Mouse (Mus musculus) layer of hippocampus, postnatal 25 days (tissue): ENCODE measurements around the gene Dnajc13. TPM values are rescaled to one million over a fixed set of nuclear protein-coding genes. Genes with fewer than 3 reads are reported as not detected.

Experiments used
- DNase-seq, 2 experiments: peaks; one replicate each; pipeline ENCODE4 v3.0.0; 2022; ENCODE audit warnings: mixed read lengths in 2 of 2, low spot score in 1 of 2; ENCODE audit errors: extremely low spot score in 1 of 2
- total RNA-seq, 2 experiments: library from RNA; stranded (reverse); gene quantifications; 2 replicates each; pipeline ENCODE4 v1.2.3; 2021

Dnajc13 gene
- total RNA-seq, 2 experiments from 2014 or later: 55.5 to 69.7 TPM

DNA sequence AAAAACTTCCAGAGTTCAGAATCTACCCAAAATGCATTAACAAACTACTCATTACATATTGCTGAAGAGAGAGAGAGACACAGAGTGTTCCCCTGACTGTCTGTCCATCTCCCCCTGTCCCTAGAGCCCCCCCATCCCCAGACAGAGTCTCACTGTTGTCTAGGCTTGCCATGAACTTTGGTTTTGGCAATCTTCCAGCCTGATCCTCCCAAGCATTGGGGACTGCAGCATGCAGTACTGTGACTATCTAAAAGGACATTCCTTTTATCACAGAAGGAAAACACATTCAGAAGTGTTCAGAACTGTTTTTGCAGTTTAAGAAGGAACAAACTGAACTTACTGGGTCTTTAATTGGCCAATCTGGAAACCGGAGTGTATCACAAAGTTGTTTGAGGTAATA lies 74.0 kb downstream of the Dnajc13 start:
- no peak for DNase-seq

DNA sequence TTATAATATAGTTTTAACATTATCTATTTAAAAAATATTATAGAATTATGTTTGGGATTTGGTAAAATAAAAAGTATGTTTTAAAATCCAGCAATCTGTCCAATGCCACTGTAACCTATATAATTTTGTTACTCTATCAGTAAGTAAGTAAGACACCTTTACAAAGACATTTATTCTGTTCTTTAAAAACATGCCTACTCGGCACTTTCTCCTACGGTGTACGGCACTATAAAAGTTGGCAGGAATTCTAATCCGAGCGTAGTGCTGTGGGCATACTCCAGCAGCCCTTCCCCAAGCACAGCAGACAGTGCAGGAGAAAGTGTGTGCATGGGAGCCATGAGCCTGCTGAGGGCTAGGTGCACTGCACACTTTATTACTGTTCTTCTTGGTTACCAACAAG lies 75.7 kb downstream of the Dnajc13 start:
- DNase-seq: no peak

DNA sequence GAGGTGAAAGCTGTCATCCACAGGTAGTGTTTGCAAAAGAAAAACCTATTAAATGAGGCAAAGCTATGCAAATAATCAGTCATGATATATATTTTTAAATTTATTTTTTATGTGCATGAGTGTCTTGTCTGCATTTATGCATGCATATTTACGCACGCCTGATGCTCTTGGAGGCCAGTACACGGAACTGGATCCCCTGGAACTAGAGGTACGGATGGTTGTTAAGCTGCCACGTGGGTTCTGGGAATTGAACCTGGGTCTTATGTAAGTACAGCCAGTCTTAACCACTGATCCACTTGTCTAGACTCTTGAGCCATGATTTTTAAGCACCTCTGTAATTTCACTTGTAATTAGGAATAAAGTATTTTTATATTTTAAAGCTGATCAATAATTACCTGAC lies 79.5 kb downstream of the Dnajc13 start:
- DNase-seq: no peak

DNA sequence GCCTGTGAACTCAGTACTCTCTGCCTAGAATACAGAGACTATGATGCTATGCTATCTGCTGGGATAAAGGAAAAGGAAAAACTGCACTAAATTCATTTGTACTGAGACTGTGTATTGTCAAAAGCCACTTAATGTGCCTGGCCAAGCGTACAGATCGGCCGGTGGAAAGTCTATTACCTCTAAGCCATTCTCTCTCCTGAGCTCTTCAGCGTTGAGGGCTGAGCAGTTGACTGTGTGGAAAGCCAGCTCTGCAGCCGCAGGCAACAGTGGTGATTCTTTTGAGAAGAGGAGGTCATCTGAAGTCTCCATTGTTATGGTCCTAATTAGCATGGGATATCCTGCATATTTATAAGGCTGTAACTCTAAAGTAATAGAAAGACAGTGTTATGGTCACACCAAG lies 80.4 kb downstream of the Dnajc13 start:
- no peak for DNase-seq

DNA sequence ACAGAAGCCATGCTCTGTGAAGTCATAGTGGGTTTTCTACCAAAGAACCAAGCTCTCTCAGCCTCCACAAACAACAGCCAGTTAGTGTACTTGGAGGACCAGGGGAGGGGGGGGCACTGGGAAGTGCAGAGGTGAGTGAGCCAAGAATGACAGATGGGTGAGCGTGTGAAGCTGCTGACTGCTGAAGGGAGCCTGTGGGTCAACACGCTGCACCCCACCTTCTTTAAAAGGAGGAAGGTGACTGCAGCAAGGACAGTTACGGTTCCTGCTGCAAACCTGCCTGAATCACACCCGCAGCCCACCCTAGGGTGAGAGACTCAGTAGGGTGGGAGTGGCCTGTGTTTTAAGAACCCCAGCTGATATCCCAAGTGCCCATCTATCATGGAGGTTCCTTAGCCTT lies 81.1 kb downstream of the Dnajc13 start:
- DNase-seq: no peak

DNA sequence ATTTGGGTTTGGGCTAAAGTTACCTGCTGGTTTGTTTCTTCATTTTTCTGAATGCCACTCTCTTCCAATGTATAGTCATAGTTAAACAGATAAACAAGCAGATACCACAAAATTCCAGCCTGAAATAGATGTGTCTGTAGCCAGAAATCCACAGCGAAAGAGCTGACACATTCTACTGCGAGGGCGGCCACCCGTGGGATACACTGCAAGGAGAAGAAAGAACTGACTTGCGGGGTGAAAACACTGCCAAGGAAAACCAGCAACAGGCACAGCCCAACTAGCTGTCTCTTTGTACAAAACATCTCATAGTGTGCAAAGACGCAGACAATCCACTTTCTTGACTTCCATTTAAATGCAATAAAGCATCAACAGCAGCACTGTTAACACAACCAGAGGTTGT lies 82.7 kb downstream of the Dnajc13 start:
- no peak for DNase-seq

DNA sequence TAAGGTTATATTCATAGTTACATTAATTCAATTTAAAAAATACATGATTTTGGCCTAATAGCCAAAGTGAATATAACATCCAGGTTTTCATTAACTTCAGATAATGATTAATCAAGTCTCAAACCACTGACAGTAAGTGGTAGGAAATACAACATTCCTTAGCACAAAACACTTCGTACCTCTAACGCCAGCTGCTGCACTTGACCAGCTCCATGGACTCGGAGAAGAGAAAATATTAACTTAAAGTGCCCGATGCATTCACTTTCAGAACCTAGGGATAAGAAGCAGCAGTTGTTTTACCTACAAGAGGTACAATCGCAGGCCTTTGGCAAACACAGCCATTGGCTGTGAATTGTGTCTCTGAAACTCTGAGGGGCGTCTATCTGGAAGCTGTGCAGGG lies 90.4 kb downstream of the Dnajc13 start:
- DNase-seq: no peak

DNA sequence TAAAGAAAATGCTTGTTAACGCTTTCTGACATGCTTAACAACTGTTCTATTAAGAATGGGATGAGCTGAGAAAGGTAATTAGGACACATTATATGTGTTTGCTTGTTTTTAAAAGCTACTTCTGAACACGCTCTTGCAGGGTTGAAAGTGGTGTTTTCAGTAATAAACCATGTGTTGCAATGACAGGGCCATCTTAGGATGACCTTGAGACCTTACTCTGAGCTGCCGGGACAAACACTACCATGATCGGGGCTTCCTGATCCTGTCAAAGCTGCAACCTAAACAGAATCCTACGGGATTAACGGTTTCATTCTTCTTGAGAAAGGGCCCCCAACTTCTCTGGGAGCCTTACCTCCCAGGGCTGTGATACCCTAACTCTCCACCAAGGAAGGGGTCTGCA lies 91.1 kb downstream of the Dnajc13 start:
- no peak for DNase-seq

DNA sequence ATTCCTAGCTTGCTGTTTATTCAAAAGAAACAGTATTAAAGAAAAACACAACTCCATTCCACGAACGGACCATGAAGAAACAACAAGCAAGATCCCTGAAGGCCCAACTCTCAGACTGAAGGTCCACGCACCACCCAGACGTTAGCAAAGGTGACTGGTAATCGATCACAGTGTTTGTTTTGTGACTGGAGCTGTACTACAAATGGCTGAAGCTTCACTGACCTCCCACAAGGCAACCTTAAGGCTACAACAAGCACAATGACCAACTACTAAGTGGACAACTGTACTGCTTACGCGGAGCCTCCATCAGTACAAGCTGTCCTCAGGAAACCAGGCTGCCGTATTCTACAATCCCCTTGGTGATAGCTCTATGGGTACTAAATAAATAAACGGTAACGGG lies 92.7 kb downstream of the Dnajc13 start:
- DNase-seq: no peak

DNA sequence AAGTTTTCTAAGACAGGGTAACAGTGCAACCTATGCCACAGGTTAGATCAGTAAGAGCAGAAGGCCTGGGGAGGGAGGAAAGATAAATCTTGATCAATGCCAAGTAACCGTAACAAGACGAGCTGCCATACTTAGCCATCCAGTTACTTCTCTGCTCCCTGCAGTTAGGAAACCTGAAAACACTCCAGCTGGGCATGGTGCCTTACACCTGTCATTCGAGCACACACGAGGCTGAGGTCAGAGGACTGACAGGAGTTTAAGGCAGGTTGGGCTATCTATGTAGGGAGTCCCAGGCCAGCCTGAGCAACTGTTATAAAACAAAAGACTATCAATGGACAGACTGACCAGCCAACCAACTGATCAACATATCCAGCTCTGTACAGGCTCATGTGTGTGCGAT lies 96.8 kb downstream of the Dnajc13 start:
- no peak for DNase-seq

DNA sequence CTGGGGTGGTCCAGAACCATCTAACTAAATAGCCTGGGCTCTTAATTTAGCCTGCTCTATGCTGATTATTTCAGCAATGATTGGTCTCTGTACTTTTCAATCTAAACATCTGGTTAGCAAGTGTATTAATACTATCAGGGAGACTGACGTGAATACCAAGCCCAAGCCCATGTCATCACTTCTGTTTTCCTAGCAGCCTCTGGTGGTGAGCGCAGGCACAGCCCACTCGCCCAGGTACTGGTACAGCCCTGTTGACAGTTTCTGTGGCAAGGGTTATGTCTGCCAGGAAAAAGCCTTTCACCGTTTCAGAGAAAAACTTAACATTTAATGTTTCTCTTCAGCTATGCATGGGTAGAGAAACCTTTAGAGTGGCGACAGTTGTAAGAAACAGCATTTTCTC lies 98.5 kb downstream of the Dnajc13 start:
- DNase-seq: no peak

DNA sequence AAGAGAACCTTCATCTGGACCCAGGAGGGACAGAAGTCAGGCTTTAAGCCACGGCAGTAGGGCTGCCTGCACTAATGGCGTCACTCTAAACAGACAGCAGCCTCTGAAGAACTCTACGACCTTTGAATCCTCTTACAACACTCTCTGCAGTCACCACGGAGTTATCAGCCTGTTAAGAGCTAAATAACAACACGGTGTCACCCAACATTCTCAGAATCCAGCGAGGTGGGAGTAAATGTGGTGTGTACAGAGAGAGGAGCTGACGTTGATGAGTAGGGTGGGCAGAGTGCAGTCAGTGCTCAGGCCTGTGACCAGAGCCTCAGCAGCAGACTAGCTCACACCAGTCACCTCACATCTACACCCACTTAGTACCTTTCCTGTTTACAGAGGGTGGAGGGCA lies 101.6 kb downstream of the Dnajc13 start:
- DNase-seq: no peak

DNA sequence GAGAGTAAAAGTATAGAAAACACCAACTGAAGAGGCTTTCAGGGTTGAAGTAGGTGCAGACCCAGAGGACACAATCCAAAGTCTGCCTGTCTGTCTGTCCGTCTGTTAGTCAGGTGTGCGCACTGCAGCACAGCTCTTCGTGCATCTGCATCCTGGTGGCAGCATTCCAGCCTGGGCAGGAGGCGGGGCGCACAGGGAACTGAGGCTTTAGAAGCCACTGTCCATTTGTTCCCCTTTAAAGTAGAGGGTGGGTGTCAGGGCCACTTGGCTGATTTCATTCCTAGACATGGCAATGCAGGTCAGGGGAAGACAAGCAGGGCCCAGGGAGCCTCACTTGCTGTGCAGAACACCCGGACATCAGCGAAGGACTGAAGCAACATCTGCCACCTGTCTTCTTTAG lies 105.4 kb downstream of the Dnajc13 start:
- no peak for DNase-seq

DNA sequence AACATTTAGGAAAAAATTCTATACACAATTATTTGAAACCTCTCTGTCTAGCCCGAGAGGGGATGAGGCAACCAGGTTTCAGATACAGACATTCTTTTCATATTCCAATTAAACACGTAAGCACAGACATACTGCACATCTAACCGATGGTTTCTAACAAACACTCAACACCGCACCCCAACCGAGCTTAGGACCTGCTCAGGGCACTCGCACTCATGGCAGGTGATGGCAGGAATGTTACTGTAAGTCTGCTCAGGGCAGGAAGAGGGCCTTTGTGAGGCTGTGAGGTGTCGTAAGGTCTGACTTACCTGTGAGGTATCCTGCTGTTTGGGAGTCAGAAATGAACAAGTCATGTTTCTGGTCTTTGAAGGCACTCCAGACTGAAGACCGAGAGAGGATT lies 106.2 kb downstream of the Dnajc13 start:
- no peak for DNase-seq

DNA sequence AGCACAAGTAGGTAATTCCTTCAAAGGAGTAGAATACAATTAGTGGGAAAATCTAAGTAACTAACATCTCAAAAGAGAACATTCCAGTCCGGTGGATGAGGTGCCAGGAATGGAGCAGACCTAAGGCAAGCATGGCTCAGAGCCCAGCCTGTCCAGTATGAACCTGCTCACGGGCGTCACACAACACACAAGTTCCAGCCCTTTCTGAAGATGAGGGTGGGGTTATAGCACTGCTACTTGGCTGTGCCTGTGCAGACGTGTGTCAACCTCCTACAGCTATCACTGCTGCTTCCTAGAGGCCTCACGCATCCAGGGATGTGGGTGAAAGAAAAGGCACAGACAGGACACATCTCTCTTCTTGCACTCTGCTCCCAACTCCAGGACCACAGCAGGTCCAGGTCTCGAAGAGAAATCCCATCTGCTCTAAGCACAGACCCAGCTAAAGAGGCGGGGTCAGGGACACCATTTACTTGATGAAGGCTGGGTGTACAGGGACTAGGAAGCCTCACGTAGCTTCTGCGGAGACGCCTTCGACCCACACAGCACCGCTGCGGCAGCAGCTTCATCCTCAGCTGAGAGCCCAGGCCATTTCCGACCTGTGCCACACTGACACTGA lies 107.5 kb downstream of the Dnajc13 start:
- no peak for DNase-seq

DNA sequence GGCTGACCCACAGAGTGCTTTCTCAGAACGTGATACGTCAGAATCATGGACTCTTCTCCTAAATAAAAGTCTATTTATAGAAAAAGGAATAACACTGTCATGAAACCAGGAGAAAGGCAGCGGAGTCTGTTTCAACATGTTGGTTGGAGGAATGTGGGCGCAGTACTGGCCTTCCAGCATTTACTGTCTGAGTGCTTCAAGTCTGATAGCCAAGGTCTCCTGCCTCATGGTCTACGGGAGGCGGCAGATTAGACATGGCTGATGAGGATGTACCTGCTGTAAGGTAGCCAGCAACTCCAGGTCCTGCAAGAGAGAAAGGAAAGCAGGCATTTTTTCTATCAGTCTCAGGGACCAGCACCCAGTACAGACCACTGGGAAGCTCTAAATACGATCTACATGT lies 110.6 kb downstream of the Dnajc13 start:
- no peak for DNase-seq

DNA sequence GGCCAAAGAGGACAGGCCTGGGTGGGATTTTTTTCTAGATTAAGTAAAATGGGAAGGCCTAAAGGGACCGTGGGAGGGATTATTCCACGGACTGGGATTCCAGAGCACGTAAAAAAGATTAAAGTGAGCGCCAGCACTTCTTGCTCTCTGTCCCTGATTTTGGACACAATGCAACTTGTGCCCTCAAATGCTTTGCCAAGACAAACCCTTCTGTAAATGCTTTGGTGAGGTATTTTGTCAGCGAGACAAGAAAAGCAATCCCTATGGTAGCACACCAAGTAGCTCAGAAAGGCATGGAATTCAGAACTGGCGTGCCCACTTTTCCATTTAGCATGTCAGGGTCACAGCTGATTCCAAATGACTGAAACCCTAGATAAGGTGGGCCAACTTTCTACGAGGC lies 113.8 kb downstream of the Dnajc13 start:
- DNase-seq: no peak

DNA sequence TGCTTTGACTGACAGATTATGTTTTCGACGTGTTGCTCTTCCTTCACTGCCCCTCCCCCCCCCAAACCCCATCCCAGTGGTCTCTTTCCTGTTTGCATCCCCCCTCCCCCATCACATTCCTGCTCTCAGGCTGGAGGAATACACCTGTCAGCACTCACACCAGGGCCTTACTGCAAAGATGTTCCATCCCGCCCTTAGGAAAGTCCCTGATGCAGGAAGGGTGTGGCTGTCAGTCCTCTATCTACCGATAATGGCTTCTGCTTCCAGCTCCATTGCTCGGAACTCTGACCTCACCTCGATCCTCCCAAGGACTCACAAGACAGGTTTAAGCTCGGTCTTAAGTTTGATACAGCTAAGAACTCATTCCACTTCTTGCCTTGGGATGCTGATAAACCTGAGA lies 116.0 kb downstream of the Dnajc13 start:
- no peak for DNase-seq

DNA sequence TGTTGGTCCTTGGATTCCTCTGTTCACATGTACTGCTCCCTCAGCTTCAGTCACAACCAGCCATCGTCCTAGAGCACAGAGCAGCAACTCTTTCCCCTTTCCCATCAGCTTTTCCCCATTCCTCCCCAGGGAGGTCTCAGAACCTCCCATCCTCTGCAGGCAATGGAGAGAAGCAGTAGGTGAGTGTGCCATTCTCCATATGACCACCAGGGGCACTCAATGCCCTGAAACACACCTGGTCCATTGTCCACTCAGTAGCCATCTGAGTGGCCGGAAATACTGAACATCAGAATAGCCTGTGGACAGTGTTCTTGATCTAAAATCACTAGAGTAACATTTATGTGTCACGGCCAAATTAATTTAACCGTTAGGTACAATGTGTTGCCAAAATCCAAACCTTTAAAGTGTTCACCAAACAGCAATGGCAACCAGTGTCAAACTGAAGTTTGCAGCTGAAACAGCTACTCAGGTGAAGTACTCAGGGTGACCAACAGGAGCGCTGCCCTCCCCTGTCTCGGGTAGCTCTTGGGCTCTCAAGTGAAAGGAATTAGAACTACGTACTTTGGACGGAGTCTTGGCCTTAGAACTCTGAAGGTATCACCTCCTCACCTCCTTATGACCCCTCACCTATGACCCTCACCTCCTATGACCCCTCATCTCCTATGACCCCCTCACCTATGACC lies 118.3 kb downstream of the Dnajc13 start:
- no peak for DNase-seq

DNA sequence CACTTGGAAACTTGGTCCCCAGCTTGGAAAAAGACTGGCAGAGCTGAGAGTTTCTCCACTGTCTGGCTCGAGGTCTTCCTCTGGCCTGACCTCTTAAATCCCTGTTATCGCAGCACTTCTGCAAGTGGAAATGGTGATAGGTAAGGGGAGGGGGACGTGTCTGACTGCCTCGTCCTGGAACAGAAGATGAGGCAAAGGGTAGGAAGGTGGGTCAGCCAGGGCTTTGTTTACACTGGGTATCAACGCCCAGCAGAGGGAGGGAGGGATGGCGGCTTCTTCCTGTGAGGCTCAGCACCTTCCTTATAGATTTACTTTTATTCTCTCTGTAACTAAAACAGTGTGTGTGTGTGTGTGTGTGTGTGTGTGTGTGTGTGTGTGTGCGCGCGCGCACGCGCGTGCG lies 119.9 kb downstream of the Dnajc13 start:
- DNase-seq: no peak

DNA sequence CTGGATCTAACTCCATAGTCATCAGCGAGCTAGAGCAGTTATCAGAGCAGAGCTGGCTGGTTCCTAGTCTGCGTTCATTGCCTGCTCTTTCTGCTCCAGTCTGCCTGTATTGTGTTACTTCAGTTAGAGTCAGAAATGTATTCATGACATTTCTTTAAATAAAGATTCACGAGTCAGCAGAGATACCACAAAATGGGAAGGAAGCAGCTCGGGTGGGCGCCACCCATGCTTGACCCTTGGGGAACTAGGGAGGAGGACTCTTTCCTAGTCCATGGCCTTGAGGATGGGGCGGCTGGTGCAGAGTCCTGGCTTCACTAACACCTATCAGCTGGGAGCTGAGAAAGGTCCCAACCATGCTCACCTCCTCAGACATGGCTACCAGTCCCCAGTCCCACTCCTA lies 122.4 kb downstream of the Dnajc13 start:
- DNase-seq: no peak

DNA sequence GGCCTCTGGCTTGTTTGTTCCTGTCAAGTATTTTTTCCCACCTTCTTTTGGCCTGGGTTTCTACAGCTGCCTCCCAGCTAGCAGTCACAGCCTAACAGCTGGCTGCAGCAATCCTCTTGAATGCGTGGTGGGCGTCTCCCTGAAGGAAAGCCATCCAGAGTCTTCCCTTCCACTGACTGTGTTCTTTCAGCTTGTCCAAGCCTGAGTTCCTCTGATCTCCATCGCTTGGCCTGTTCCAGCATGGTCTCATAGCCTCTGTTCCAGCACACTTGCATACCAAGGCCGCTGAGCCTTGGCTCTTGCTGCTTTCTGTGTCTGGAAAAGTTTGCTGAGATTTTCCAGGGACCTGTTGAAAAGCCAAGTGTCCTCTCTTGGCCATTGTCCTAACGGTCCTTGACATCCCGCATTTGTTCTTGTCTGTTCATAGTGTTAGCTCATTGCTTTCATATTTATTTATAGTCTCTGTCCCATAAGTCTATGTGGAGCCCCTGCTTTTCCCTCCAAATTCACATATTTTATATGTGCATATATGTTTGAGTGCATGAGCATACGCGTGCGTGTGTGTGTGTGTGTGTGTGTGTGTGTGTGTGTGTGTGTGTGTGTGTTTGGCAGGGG lies 132.5 kb downstream of the Dnajc13 start:
- no peak for DNase-seq
